Mouse (Mus musculus): Measurements from ENCODE around the gene Zfp747.

DNA sequence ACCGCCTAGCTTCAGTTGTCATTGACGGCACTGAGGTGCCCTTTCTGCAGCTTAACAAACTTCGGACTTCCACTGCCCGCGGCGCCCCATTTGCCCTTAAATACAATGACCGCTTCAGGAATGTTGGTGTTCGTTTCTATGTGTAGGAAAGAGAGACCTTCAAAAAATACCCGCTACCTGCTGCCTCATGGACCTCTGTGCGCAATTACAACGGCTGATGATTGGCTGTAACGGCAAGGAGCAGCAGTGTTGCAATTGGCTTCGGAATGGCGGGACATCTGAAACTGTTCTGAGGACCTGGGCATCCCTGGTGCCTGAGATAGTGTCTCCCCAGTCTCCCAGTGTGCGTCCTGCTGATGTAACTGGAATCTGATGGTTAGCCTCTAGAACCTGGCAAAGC lies 46.4 kb upstream of the Zfp747 start:
- TF ChIP-seq CTCF (IDR thresholded peaks at IDR 0.05; ENCODE audit: control insufficient read depth, insufficient read depth, insufficient replicate concordance, low read depth, low read length) (no peak), POLR2A (IDR thresholded peaks at IDR 0.05; ENCODE audit: control insufficient read depth, low read depth, low read length) (no peak)

All from testis, adult 2 months (tissue).